Mouse (Mus musculus) erythroblast, embryonic 14.5 days (primary cell): ENCODE measurements at regions not wholly inside any gene's neighbourhood (a gene's known extent, or its start where the extent isn't known, plus 50 kb on each side); places are given as distances from the start of the nearest gene placed in this dataset.

ENCODE experiments used
- GATA1 ChIP-seq: IDR thresholded peaks from 2 replicates; pipeline ENCODE4 v1.6.1; 2012; ENCODE audit warnings: low read length, inconsistent platforms, mixed read lengths
- TAL1 ChIP-seq: IDR thresholded peaks from 3 replicates; pipeline ENCODE4 v1.6.1; 2012; ENCODE audit warnings: low read length, inconsistent platforms, mixed read lengths

DNA sequence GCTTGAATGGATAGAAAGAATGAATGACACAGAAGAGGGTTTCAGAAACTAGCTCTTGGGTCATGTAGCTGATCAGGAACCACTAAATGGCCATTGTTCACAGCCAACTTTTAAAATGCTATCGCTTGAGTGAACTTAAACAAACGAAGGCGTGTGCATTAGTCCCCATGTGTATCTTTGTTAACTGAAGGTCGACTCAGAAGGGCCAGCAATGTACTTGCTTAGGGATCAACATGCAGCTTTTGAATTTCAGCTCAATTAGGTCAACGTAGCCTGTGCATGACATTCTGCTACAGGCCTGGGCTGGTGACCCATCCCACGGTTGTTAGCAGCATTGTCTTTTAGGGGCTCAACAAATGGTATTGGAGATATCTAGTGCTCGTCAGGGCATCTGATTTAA lies 127.1 kb upstream of the Pik3r1 start:
- TF ChIP-seq GATA1: no peak
- TF ChIP-seq TAL1: no peak
